Mouse (Mus musculus): ENCODE results near the gene BC055324. TPM values are rescaled to one million over a fixed set of nuclear protein-coding genes. Genes with fewer than 3 reads are reported as not detected.

BC055324 gene
- polyA plus RNA-seq, 1 experiment, result 69.3 TPM

DNA sequence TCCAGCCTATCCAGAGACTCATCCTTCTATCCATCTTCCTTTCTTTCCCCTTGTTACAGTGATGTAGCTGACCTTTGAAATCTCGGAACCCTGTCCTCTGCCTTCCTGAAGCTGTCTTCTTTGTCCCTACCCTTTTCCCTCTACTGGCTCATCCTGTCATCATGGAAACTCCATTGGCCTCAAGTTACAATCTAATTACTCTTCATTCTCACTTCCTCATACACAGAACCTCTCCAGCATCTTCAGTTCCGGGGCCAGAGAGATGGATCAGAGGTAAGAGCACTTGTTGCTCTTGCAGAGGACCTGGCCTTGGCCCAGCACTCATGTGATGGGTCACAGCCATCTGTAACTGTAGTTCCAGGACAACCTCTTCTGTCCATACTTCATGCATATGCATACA, 94.4 kb downstream of the BC055324 start:
- no peaks in the 10 kb centered on the region for H3K27me3 ChIP-seq (ENCODE audit: control insufficient read depth, insufficient read depth, low read length, poor library complexity, severe bottlenecking)
- no peaks in the 10 kb centered on the region for H3K9me3 ChIP-seq (replicated peaks; ENCODE audit: control insufficient read depth, insufficient read depth, low read length, poor library complexity, severe bottlenecking)
- no peak for TF ChIP-seq CTCF (IDR thresholded peaks at IDR 0.05; ENCODE audit: low read depth, low read length)
- no peak for TF ChIP-seq EP300 (IDR thresholded peaks at IDR 0.05; ENCODE audit: insufficient read depth, low read depth, low read length)
- TF ChIP-seq POLR2A (IDR thresholded peaks at IDR 0.05; ENCODE audit: insufficient read depth, low read length), result no peak
- no peak overlapping the region for H3K4me3 ChIP-seq (ENCODE audit: low read depth, low read length)
- H3K27ac ChIP-seq (ENCODE audit: insufficient read depth, low read length), result no peak overlapping the region
- no peak overlapping the region for H3K9ac ChIP-seq (ENCODE audit: low read depth, poor library complexity, severe bottlenecking)
- H3K36me3 ChIP-seq (ENCODE audit: control insufficient read depth, insufficient read depth, low read length, poor library complexity, severe bottlenecking), result no peaks in the 10 kb centered on the region
- no peaks in the 10 kb centered on the region for H3K4me1 ChIP-seq (ENCODE audit: control insufficient read depth, insufficient read depth, low read length)

DNA sequence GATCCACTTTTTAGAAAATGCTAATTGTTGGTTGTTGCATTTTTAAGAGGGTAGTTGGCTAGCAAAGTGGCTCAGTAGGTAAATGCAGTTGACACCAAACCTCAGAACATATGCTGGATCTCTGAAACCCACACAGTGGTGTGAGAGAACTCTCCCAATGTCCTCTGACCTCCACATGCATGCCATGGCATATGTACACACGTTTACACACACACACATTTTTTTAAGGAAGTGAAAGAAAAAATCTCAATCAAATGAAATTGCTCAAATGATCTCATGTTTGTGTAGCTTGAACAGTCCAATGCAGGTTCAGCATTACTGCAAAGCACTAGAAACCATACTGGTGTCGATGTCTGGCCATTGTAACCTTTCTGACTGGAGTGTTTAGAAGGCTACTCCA, 95.0 kb downstream of the BC055324 start:
- TF ChIP-seq POLR2A (IDR thresholded peaks at IDR 0.05; ENCODE audit: insufficient read depth, low read length), result no peak
- no peak for TF ChIP-seq EP300 (IDR thresholded peaks at IDR 0.05; ENCODE audit: insufficient read depth, low read depth, low read length)
- no peak for TF ChIP-seq CTCF (IDR thresholded peaks at IDR 0.05; ENCODE audit: low read depth, low read length)
- Histone ChIP-seq H3K27me3 (ENCODE audit: control insufficient read depth, insufficient read depth, low read length, poor library complexity, severe bottlenecking) (no peaks in the 10 kb centered on the region), H3K36me3 (ENCODE audit: control insufficient read depth, insufficient read depth, low read length, poor library complexity, severe bottlenecking) (no peaks in the 10 kb centered on the region), H3K27ac (ENCODE audit: insufficient read depth, low read length) (no peak overlapping the region), H3K4me1 (ENCODE audit: control insufficient read depth, insufficient read depth, low read length) (no peaks in the 10 kb centered on the region), H3K4me3 (ENCODE audit: low read depth, low read length) (no peak overlapping the region), H3K9me3 (replicated peaks; ENCODE audit: control insufficient read depth, insufficient read depth, low read length, poor library complexity, severe bottlenecking) (no peaks in the 10 kb centered on the region), H3K9ac (ENCODE audit: low read depth, poor library complexity, severe bottlenecking) (no peak overlapping the region)

DNA sequence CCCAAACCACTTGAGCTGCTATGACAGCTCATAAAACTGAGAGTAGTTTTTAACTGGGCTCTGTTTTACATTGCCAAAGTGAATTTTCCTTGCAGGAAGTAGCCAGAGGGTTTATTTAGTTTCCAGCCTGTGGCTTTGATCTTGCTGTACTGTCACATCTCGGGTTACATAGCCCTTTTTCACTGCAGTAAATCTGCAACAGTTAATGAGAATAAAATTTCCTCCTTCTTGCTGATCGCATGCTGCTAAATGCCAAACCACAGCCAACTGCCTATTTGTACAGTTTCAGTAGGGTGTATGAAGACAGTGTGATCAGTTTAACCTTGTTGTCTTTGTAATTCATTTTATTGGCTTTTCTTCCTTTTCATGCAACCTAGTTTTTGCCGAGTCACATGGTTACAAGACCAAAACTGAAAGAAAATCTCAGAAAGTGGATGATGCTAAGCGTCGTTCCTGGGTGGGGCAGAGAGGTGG, 96.3 kb downstream of the BC055324 start:
- Histone ChIP-seq H3K36me3 (ENCODE audit: control insufficient read depth, insufficient read depth, low read length, poor library complexity, severe bottlenecking) (no peaks in the 10 kb centered on the region), H3K27ac (ENCODE audit: insufficient read depth, low read length) (no peak overlapping the region), H3K9me3 (replicated peaks; ENCODE audit: control insufficient read depth, insufficient read depth, low read length, poor library complexity, severe bottlenecking) (no peaks in the 10 kb centered on the region), H3K4me3 (ENCODE audit: low read depth, low read length) (no peak overlapping the region), H3K9ac (ENCODE audit: low read depth, poor library complexity, severe bottlenecking) (no peak overlapping the region), H3K27me3 (ENCODE audit: control insufficient read depth, insufficient read depth, low read length, poor library complexity, severe bottlenecking) (no peaks in the 10 kb centered on the region), H3K4me1 (ENCODE audit: control insufficient read depth, insufficient read depth, low read length) (no peaks in the 10 kb centered on the region)
- TF ChIP-seq CTCF (IDR thresholded peaks at IDR 0.05; ENCODE audit: low read depth, low read length) (no peak), POLR2A (IDR thresholded peaks at IDR 0.05; ENCODE audit: insufficient read depth, low read length) (no peak)

Other genes with a start within 250 kb of the BC055324 start
- gene Kifap3, start 215.2 kb downstream of the BC055324 start, polyA plus RNA-seq (2011; ENCODE audit: insufficient read depth, insufficient read length, low read depth, missing spikeins), result 39.9 and 40.5 TPM in 2 replicates
- gene Scyl3, start 65.7 kb downstream of the BC055324 start, polyA plus RNA-seq (2011; ENCODE audit: insufficient read depth, insufficient read length, low read depth, missing spikeins), result 13.2 and 18.8 TPM in 2 replicates
- gene Mettl18, start 93 bp upstream of the BC055324 start, polyA plus RNA-seq (2011; ENCODE audit: insufficient read depth, insufficient read length, low read depth, missing spikeins), result 9.6 TPM in 2 replicates
- gene Sele, start 53.4 kb upstream of the BC055324 start, polyA plus RNA-seq (2011; ENCODE audit: insufficient read depth, insufficient read length, low read depth, missing spikeins), result not detected in 2 replicates
- not detected in 2 replicates for gene Sell, start 67.2 kb upstream of the BC055324 start, polyA plus RNA-seq (2011; ENCODE audit: insufficient read depth, insufficient read length, low read depth, missing spikeins)
- 0.20 and 0.76 TPM in 2 replicates for gene Selp, start 120.5 kb upstream of the BC055324 start, polyA plus RNA-seq (2011; ENCODE audit: insufficient read depth, insufficient read length, low read depth, missing spikeins)
- gene F5, start 157.0 kb upstream of the BC055324 start, polyA plus RNA-seq (2011; ENCODE audit: insufficient read depth, insufficient read length, low read depth, missing spikeins), result 5.7 and 6.0 TPM in 2 replicates